8 mouse cellular contexts compared by ENCODE assay signal in the genomic region with DNA sequence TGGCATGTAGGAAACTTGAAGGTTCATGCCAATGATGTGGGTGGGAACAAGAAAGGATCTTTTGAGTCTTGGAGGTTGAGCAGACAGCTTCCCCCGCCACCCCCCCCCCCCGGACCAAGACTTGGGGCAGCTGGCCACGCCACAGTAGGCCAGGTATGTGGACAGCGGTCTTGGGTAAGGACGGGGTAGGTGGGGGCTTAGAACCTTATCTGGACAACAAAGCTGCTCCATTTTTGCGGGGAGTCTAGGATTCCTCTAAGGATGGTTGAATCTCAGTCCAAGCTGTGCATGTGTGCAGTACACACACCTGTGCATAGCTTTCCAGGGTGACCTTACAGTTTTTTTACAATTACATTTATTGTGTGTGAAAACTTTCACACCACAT. TPM values are rescaled to one million over a fixed set of nuclear protein-coding genes. Genes with fewer than 3 reads are reported as not detected.
A peak's percentile ranks its signal among the peaks of the same experiment; 100 is the strongest.
DNase-seq lines count a peak whose midpoint lies in the region; ATAC-seq and TF ChIP-seq lines count a peak whose summit lies in the region.
"Had no signal": no experiment of that assay in that cellular context is flagged by ENCODE, and none has a peak within 500 bp of the region (broad histone marks: within the 10 kb centered on the region; RNA-seq: fewer than 3 reads in every experiment).

No protein-coding gene starts in this region.

- H3K36me3 ChIP-seq in lung, embryonic 15.5 days, result peaks cover 16% of the 10 kb centered on the region
- H3K36me3 ChIP-seq in forebrain, embryonic 13.5 days (ENCODE audit: poor library complexity, severe bottlenecking), result peaks cover 33% of the 10 kb centered on the region
- peaks cover 35% of the 10 kb centered on the region for H3K36me3 ChIP-seq in limb, embryonic 13.5 days
- peaks cover 9% of the 10 kb centered on the region; the same call in 1 of the 2 replicates for H3K36me3 ChIP-seq in small intestine, adult 2 months (ENCODE audit: control insufficient read depth, insufficient read depth, low read length)

- peak overlapping the region; percentile 46 for H3K4me3 ChIP-seq in lung, embryonic 15.5 days
- peak overlapping the region; percentile 48 for H3K4me3 ChIP-seq in forebrain, embryonic 13.5 days
- H3K4me3 ChIP-seq in limb, embryonic 13.5 days, result peak overlapping the region; percentile 47
- H3K4me3 ChIP-seq in small intestine, adult 2 months (ENCODE audit: low read depth, low read length), result peak overlapping the region; percentile 70

- H3K9ac ChIP-seq in lung, embryonic 15.5 days, result peak overlapping the region; percentile 46; the same call in 1 of the 2 replicates
- H3K9ac ChIP-seq in forebrain, embryonic 13.5 days, result peak overlapping the region; percentile 64
- H3K9ac ChIP-seq in limb, embryonic 13.5 days, result peak overlapping the region; percentile 53

- no peak overlapping the region for H3K27ac ChIP-seq in lung, embryonic 15.5 days
- H3K27ac ChIP-seq in forebrain, embryonic 13.5 days, result 0 out of 2 replicates have a peak overlapping the region, but pooled peaks have one; percentile 32
- H3K27ac ChIP-seq in limb, embryonic 13.5 days, result no peak overlapping the region
- no peak overlapping the region for H3K27ac ChIP-seq in small intestine, adult 2 months (ENCODE audit: insufficient read depth, low read depth, low read length)

- ATAC-seq in lung, embryonic 15.5 days (ENCODE audit: borderline replicate concordance, extremely low read depth, low FRiP score, low TSS enrichment), result no peak
- peak; percentile 53; the same call in 1 of the 2 replicates for ATAC-seq in forebrain, embryonic 13.5 days
- ATAC-seq in limb, embryonic 13.5 days (ENCODE audit: low FRiP score, low read depth), result no peak
- ATAC-seq in erythroid progenitor cell, adult 5-6 weeks (replicated peaks; ENCODE audit: low FRiP score, poor library complexity, severe bottlenecking), result no peak

- peak overlapping the region; percentile 92 for H3K4me2 ChIP-seq in lung, embryonic 15.5 days
- H3K4me2 ChIP-seq in forebrain, embryonic 13.5 days, result peak overlapping the region; percentile 96
- H3K4me2 ChIP-seq in limb, embryonic 13.5 days (replicated peaks), result peak overlapping the region; percentile 95

- no peak for DNase-seq in lung, postnatal 4 days
- no peak for DNase-seq in cerebellum, adult 9-11 months

- H3K27me3 ChIP-seq in lung, embryonic 15.5 days, result peaks cover 4% of the 10 kb centered on the region; the same call in 1 of the 2 replicates
- peaks cover 7% of the 10 kb centered on the region; the same call in 1 of the 2 replicates for H3K27me3 ChIP-seq in forebrain, embryonic 13.5 days
- peaks cover 20% of the 10 kb centered on the region for H3K27me3 ChIP-seq in limb, embryonic 13.5 days
- no peaks in the 10 kb centered on the region for H3K27me3 ChIP-seq in small intestine, adult 2 months (ENCODE audit: control insufficient read depth, insufficient read depth, low read length)

- peaks cover 12% of the 10 kb centered on the region; the same call in 1 of the 2 replicates for H3K4me1 ChIP-seq in lung, embryonic 15.5 days
- peaks cover 10% of the 10 kb centered on the region; the same call in 1 of the 2 replicates for H3K4me1 ChIP-seq in forebrain, embryonic 13.5 days
- peaks cover 6% of the 10 kb centered on the region for H3K4me1 ChIP-seq in limb, embryonic 13.5 days
- H3K4me1 ChIP-seq in small intestine, adult 2 months (ENCODE audit: control insufficient read depth, insufficient read depth, insufficient read length, low read length), result peaks cover 23% of the 10 kb centered on the region

- TF ChIP-seq POLR2A in small intestine, adult 2 months (IDR thresholded peaks at IDR 0.05; ENCODE audit: low read depth, low read length), result no peak

- WGBS in lung, embryonic 15.5 days, result 15% methylated on average over 6 of the region's 6 CpGs
- WGBS in forebrain, embryonic 13.5 days, result 14% methylated on average over 6 of the region's 6 CpGs
- WGBS in limb, embryonic 13.5 days, result 21% methylated on average over 6 of the region's 6 CpGs
- 24% methylated on average over 6 of the region's 6 CpGs for WGBS in small intestine, adult 2 months

- no peaks in the 10 kb centered on the region for H3K9me3 ChIP-seq in lung, embryonic 15.5 days
- H3K9me3 ChIP-seq in forebrain, embryonic 13.5 days (replicated peaks), result 0 out of 2 replicates have a peak, but pooled peaks cover 3% of the 10 kb centered on the region
- H3K9me3 ChIP-seq in limb, embryonic 13.5 days, result no peaks in the 10 kb centered on the region

- no peak for TF ChIP-seq CTCF in small intestine, adult 2 months (IDR thresholded peaks at IDR 0.05; ENCODE audit: extremely low read depth, insufficient read length, insufficient replicate concordance, low read depth, low read length)

RNA-seq across cellular contexts. Expression of a gene that starts 0.3 kb away (rescaled TPM):
- not detected in 2 replicates for polyA plus RNA-seq in lung, embryonic 15.5 days (2015; fragmentation: Nextera tagmentation; extraction: Ambion mirVana)
- polyA plus RNA-seq in forebrain, embryonic 13.5 days (2015; fragmentation: Nextera tagmentation; extraction: Ambion mirVana), result not detected in 2 replicates
- polyA plus RNA-seq in limb, embryonic 13.5 days (2015; fragmentation: Nextera tagmentation; extraction: Ambion mirVana), result not detected in 2 replicates
- polyA plus RNA-seq in small intestine, adult 2 months (2012; rRNA removed), result not detected in 2 replicates
- total RNA-seq in erythroid progenitor cell, adult 5-6 weeks (2015; ENCODE audit: low replicate concordance), result not detected in 2 replicates
- total RNA-seq in erythroid progenitor cell, adult 5-6 weeks (2017; ENCODE audit: low replicate concordance), result not detected in 2 replicates
- total RNA-seq: gastrocnemius, postnatal 4 days had no signal

RNA-seq across cellular contexts. Expression of a gene that starts 10.2 kb away (rescaled TPM):
- polyA plus RNA-seq in lung, embryonic 15.5 days (2015; fragmentation: Nextera tagmentation; extraction: Ambion mirVana), result 0.87 and 1.1 TPM in 2 replicates
- polyA plus RNA-seq in forebrain, embryonic 13.5 days (2015; fragmentation: Nextera tagmentation; extraction: Ambion mirVana), result 0.37 and 0.54 TPM in 2 replicates
- polyA plus RNA-seq in limb, embryonic 13.5 days (2015; fragmentation: Nextera tagmentation; extraction: Ambion mirVana), result 0.55 and 0.61 TPM in 2 replicates
- 0.50 and 0.51 TPM in 2 replicates for polyA plus RNA-seq in small intestine, adult 2 months (2012; rRNA removed)
- total RNA-seq in erythroid progenitor cell, adult 5-6 weeks (2015; ENCODE audit: low replicate concordance), result 6.3 TPM in 1 of 2 replicates, not detected in the other
- not detected in 2 replicates for total RNA-seq in erythroid progenitor cell, adult 5-6 weeks (2017; ENCODE audit: low replicate concordance)
- total RNA-seq: gastrocnemius, postnatal 4 days had no signal

RNA-seq across cellular contexts. Expression of a gene that starts 47.6 kb away (rescaled TPM):
- polyA plus RNA-seq in lung, embryonic 15.5 days (2015; fragmentation: Nextera tagmentation; extraction: Ambion mirVana), result 2.7 and 3.7 TPM in 2 replicates
- polyA plus RNA-seq in forebrain, embryonic 13.5 days (2015; fragmentation: Nextera tagmentation; extraction: Ambion mirVana), result 0.76 and 0.92 TPM in 2 replicates
- 1.1 and 1.2 TPM in 2 replicates for polyA plus RNA-seq in limb, embryonic 13.5 days (2015; fragmentation: Nextera tagmentation; extraction: Ambion mirVana)
- polyA plus RNA-seq in small intestine, adult 2 months (2012; rRNA removed), result 7.1 and 8.4 TPM in 2 replicates
- total RNA-seq in erythroid progenitor cell, adult 5-6 weeks (2015; ENCODE audit: low replicate concordance), result 33.2 and 49.9 TPM in 2 replicates
- total RNA-seq in erythroid progenitor cell, adult 5-6 weeks (2017; ENCODE audit: low replicate concordance), result 9.2 and 22.3 TPM in 2 replicates

RNA-seq across cellular contexts. Expression of a gene that starts 48.8 kb away (rescaled TPM):
- 2.8 and 3.5 TPM in 2 replicates for polyA plus RNA-seq in lung, embryonic 15.5 days (2015; fragmentation: Nextera tagmentation; extraction: Ambion mirVana)
- 2.8 and 4.5 TPM in 2 replicates for polyA plus RNA-seq in forebrain, embryonic 13.5 days (2015; fragmentation: Nextera tagmentation; extraction: Ambion mirVana)
- polyA plus RNA-seq in limb, embryonic 13.5 days (2015; fragmentation: Nextera tagmentation; extraction: Ambion mirVana), result 4.8 and 5.4 TPM in 2 replicates
- 9.9 and 12.7 TPM in 2 replicates for polyA plus RNA-seq in small intestine, adult 2 months (2012; rRNA removed)
- 2.9 and 3.8 TPM in 2 replicates for total RNA-seq in erythroid progenitor cell, adult 5-6 weeks (2015; ENCODE audit: low replicate concordance)
- total RNA-seq in erythroid progenitor cell, adult 5-6 weeks (2017; ENCODE audit: low replicate concordance), result 0.51 and 3.8 TPM in 2 replicates
